Mouse (Mus musculus): ENCODE measurements around the gene Smarcd1. TPM values are rescaled to one million over a fixed set of nuclear protein-coding genes. Genes with fewer than 3 reads are reported as not detected.

Gene Smarcd1
- 510 TPM in 1 of 2 replicates, not detected in the other for polyA plus RNA-seq (2012; ENCODE audit: insufficient read depth, insufficient read length, low replicate concordance, missing spikeins)

DNA sequence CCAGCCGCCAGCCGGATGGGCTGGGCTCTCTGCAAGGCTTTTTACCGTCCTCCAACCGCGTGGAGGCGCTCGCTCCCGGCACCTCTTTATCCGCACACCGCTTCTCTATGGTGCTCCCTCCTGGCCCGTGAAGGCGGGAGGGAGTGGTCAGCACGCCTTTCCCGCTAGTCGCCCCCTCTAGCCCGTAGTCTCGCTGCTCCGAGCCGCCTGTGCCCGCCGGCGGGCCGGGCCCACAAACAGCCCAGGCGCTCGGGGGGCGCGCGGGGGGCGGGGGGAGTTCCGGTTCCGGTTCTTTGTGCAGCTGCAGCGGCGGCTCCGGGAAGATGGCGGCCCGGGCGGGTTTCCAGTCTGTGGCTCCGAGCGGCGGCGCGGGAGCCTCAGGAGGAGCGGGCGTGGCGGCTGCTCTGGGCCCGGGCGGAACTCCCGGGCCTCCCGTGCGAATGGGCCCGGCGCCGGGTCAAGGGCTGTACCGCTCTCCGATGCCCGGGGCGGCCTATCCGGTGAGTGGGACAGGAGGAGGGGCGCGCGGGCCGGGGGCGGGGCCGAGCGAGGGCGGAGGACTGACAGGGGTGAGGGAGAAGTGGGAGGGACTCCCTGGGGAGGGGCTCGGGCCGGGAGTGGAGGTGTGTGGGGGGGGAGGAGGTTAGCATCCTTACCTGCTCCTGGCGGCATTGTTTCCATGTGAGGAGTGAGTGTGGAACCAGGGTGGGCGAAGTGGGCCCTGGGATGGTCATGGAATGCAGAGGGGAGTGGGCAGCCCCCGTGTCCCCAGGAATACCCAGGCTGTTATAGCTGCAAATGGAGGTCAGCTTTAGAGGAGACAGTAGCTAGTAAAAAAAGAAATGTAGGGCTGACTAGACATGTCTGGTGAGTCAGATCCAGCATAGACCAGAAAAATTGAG lies at the start of gene Smarcd1:
Gene Smarcd1, plus strand, starts transcription at position 131 of the 902 bp plus-strand sequence.
- WGBS = under 1% methylated on average over 70 of the region's 71 CpGs
- peak; percentile 90 for TF ChIP-seq CTCF (IDR thresholded peaks at IDR 0.05; ENCODE audit: insufficient read depth, low read depth, low read length)
- peak; percentile 63 for TF ChIP-seq POLR2A (IDR thresholded peaks at IDR 0.05; ENCODE audit: insufficient read depth, low read depth, low read length)
- Histone ChIP-seq H3K4me3 (ENCODE audit: insufficient read depth, low read depth, low read length) (peak within 1 kb of the TSS; percentile 83), H3K27ac (ENCODE audit: insufficient read depth, low read depth, low read length) (peak within 1 kb of the TSS; percentile 97), H3K4me1 (ENCODE audit: control insufficient read depth, insufficient read depth, low read length) (peaks cover 37% of the 10 kb centered on the region)

DNA sequence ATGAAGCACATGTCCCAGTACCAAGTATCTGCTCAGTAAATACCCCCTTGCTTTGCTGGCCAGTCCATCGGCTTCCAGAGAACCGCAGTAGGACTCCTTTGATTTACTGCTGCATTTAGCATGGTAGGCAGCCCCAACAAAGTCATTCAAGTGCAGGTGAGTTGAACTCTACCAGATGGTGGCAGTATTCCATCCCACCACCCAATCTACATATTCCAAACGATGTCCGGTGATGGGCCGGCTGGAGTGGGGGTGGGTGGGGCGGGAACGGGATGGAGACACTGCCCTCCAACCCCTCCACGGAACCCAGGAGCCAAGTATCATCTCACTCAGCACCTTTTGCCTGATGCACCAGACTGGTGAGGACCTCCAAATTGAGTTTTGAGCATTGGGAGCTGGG lies 48.6 kb upstream of the Smarcd1 start:
- Histone ChIP-seq H3K4me3 (ENCODE audit: insufficient read depth, low read depth, low read length) (no peak overlapping the region), H3K4me1 (ENCODE audit: control insufficient read depth, insufficient read depth, low read length) (peaks cover 12% of the 10 kb centered on the region), H3K27ac (ENCODE audit: insufficient read depth, low read depth, low read length) (no peak overlapping the region)
- WGBS = 21% methylated on average over 8 of the region's 8 CpGs
- TF ChIP-seq POLR2A (IDR thresholded peaks at IDR 0.05; ENCODE audit: insufficient read depth, low read depth, low read length) (no peak), CTCF (IDR thresholded peaks at IDR 0.05; ENCODE audit: insufficient read depth, low read depth, low read length) (no peak)

DNA sequence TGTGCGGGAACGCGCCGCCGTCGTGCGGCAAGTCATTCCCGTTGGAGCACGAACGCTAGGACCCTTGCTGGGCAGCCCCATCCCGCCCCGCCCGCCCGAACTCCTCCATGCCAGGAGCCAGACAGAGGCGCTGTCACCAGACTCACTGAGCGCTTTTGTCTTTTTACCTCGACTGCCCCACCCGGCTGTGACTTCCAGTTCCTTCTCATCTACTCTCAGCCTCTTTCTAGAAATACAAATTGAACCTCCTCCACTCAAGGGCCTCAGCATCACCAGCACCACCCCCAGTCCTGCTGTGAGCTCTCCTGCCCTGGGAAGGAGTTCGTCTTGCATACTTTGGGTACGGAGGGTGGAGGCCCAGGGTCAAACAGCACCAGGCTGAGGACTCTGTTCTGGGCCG lies 48.1 kb upstream of the Smarcd1 start:
- TF ChIP-seq CTCF (IDR thresholded peaks at IDR 0.05; ENCODE audit: insufficient read depth, low read depth, low read length) (no peak), POLR2A (IDR thresholded peaks at IDR 0.05; ENCODE audit: insufficient read depth, low read depth, low read length) (no peak)
- 9% methylated on average over 21 of the region's 21 CpGs for WGBS
- H3K4me1 ChIP-seq (ENCODE audit: control insufficient read depth, insufficient read depth, low read length) = peaks cover 12% of the 10 kb centered on the region
- no peak overlapping the region for H3K4me3 ChIP-seq (ENCODE audit: insufficient read depth, low read depth, low read length)
- no peak overlapping the region for H3K27ac ChIP-seq (ENCODE audit: insufficient read depth, low read depth, low read length)

DNA sequence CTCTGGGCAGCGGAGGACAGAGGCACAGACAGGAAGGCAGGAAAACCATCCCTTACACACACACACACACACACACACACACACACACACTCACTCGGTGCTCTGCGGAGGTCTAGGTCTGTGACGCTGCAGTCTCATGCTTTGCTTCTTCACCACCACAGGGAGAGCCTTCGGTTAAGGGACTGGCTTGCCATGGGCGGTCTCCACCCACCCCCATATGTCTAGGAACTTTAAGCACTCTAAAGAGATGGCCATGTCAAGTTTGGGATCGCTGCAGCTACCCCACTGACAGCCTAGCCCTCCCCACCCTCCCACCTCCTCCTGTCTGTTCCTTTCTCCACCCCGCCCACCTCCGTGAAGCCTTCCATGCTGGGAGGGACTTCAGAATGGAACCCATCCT lies 46.0 kb upstream of the Smarcd1 start:
- 49% methylated on average over 9 of the region's 9 CpGs for WGBS
- H3K4me1 ChIP-seq (ENCODE audit: control insufficient read depth, insufficient read depth, low read length) = peaks cover 11% of the 10 kb centered on the region
- H3K27ac ChIP-seq (ENCODE audit: insufficient read depth, low read depth, low read length) = no peak overlapping the region
- H3K4me3 ChIP-seq (ENCODE audit: insufficient read depth, low read depth, low read length) = no peak overlapping the region
- no peak for TF ChIP-seq POLR2A (IDR thresholded peaks at IDR 0.05; ENCODE audit: insufficient read depth, low read depth, low read length)
- no peak for TF ChIP-seq CTCF (IDR thresholded peaks at IDR 0.05; ENCODE audit: insufficient read depth, low read depth, low read length)

DNA sequence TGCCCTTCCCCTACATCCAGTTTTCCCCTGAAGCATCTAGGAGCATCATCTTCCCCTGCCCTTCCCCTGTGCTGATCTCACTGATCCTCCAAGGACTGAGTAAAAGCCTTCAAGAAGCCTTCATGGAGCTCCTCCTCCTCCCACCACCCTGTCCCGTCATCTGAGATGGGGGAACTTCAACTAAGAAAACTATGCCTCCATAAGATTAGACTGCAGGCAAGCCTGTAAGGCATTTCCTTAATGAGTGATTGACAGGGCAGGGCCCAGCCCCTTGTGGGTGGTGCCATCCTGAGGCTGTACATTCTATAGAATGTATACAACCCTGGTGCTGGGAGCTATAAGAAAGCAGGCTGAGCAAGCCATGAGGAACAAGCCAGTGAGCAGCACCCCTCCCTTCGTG lies 43.5 kb upstream of the Smarcd1 start:
- no peak overlapping the region for H3K27ac ChIP-seq (ENCODE audit: insufficient read depth, low read depth, low read length)
- H3K4me3 ChIP-seq (ENCODE audit: insufficient read depth, low read depth, low read length) = no peak overlapping the region
- TF ChIP-seq POLR2A (IDR thresholded peaks at IDR 0.05; ENCODE audit: insufficient read depth, low read depth, low read length) (no peak), CTCF (IDR thresholded peaks at IDR 0.05; ENCODE audit: insufficient read depth, low read depth, low read length) (no peak)
- WGBS = 79% methylated on average over 2 of the region's 2 CpGs
- peaks cover 8% of the 10 kb centered on the region for H3K4me1 ChIP-seq (ENCODE audit: control insufficient read depth, insufficient read depth, low read length)

DNA sequence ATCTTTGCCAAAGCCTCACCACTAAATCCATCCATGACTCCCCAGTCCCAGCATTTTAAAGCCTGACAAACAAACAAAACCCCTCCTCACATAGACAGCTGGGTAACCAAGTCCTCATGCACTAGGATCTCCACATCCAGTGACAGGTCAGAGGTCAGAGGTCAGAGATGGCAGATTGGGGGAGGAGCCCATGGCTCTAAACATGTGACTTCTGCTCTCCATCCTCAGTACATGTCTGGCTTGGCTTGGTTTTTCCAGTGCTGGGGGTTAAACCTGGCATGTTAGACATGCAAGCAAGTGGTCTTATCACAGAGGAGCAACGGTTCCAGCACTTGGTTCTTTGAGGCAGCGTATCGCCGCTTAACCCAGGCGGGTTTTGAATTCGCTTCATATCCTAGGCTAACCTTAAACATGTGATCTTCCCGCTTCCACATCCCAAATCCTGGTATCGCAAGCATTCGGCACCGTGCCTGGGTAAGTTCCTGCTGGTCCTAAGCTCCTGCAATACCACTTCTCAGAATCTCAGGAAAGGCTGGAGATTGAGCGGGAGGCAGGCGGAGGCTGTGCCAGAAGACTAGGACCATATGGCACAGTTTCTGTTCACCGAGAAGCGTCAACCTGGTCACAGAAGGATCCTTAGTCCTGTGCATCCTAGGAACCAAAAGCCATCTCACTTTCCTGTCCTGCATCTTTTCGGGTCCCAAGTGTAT lies 40.7 kb upstream of the Smarcd1 start:
- Histone ChIP-seq H3K4me1 (ENCODE audit: control insufficient read depth, insufficient read depth, low read length) (peaks cover 18% of the 10 kb centered on the region), H3K4me3 (ENCODE audit: insufficient read depth, low read depth, low read length) (no peak overlapping the region), H3K27ac (ENCODE audit: insufficient read depth, low read depth, low read length) (no peak overlapping the region)
- 95% methylated on average over 15 of the region's 15 CpGs for WGBS
- TF ChIP-seq CTCF (IDR thresholded peaks at IDR 0.05; ENCODE audit: insufficient read depth, low read depth, low read length) = no peak
- no peak for TF ChIP-seq POLR2A (IDR thresholded peaks at IDR 0.05; ENCODE audit: insufficient read depth, low read depth, low read length)

DNA sequence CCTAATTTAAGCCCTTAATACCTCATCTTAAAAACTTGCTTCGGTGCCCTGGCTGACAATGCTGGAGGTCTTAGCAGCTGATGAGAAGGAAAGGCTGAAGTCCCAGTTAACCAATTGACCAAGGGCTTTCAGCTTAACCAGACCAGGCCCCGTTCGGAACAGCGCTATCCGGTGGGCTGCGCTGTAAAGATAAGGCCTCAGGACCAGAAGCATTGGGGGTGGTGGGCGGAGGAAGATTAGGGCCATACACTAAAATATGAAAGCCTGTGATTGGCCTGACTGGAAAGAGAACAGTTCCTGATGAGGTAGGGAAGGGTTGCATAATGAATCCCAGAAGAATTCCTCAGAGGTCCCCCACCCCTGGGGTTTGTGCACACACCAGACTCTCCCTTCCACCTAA lies 39.6 kb upstream of the Smarcd1 start:
- H3K27ac ChIP-seq (ENCODE audit: insufficient read depth, low read depth, low read length) = no peak overlapping the region
- no peak overlapping the region for H3K4me3 ChIP-seq (ENCODE audit: insufficient read depth, low read depth, low read length)
- TF ChIP-seq CTCF (IDR thresholded peaks at IDR 0.05; ENCODE audit: insufficient read depth, low read depth, low read length) (no peak), POLR2A (IDR thresholded peaks at IDR 0.05; ENCODE audit: insufficient read depth, low read depth, low read length) (no peak)
- 86% methylated on average over 7 of the region's 7 CpGs for WGBS
- peaks cover 22% of the 10 kb centered on the region for H3K4me1 ChIP-seq (ENCODE audit: control insufficient read depth, insufficient read depth, low read length)

DNA sequence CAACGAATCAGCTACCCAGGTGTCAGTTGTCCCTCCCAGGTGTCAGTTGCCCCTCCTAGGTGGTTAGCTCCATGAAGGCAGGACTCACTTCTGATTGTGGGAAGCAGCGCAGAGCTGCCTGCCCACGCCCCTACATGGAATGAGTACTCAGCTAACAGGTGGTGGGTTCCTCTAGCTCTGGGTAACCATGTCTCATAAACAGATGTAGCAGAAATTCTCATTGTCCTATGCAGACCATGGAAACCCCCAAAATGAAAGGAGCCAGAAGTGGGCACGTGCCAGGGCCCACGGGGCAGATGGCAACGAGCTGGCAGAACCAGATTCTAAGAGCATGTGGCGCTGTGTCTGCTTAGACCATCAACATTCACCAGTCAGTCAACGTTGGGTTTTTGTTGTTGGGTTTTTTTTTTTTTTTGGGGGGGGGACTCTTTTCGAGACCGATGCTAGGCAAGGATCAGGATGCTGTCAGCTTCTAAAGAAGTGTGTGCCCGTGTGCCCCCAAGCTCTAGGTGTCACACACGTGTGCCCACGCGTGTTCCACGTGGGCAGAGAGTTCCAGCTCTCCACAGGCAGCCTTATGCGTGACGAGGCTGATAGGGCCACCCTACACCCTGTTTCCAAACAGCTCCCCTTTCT lies 37.8 kb upstream of the Smarcd1 start:
- H3K27ac ChIP-seq (ENCODE audit: insufficient read depth, low read depth, low read length) = peak overlapping the region; percentile 43
- H3K4me1 ChIP-seq (ENCODE audit: control insufficient read depth, insufficient read depth, low read length) = peaks cover 27% of the 10 kb centered on the region
- TF ChIP-seq CTCF (IDR thresholded peaks at IDR 0.05; ENCODE audit: insufficient read depth, low read depth, low read length) = no peak
- TF ChIP-seq POLR2A (IDR thresholded peaks at IDR 0.05; ENCODE audit: insufficient read depth, low read depth, low read length) = no peak
- WGBS = 5% methylated on average over 17 of the region's 17 CpGs
- H3K4me3 ChIP-seq (ENCODE audit: insufficient read depth, low read depth, low read length) = peak overlapping the region; percentile 51

All from olfactory bulb, adult 2 months (tissue).